Mouse (Mus musculus) C2C12 (cell line): ENCODE data around the gene 1700013G24Rik.

Experiments
- CEBPB ChIP-seq: IDR thresholded peaks from one replicate; pipeline ENCODE4 v1.6.1; 2011; ENCODE audit warnings: low read depth, mild to moderate bottlenecking, control low read depth, moderate library complexity
- CTCF ChIP-seq: IDR thresholded peaks from one replicate; pipeline ENCODE4 v1.5.1; 2011; ENCODE audit not compliant: control insufficient read depth, insufficient read depth, insufficient read length
- FOSL1 ChIP-seq: IDR thresholded peaks from one replicate; pipeline ENCODE4 v1.8.0; 2011; ENCODE audit warnings: mild to moderate bottlenecking, low read length; ENCODE audit not compliant: poor library complexity, insufficient read depth, severe bottlenecking
- MAX ChIP-seq: IDR thresholded peaks from one replicate; pipeline ENCODE4 v1.6.1; 2011; ENCODE audit warnings: mild to moderate bottlenecking, control low read depth
- MYOD1 ChIP-seq: IDR thresholded peaks from one replicate; pipeline ENCODE4 v1.6.1; 2011; ENCODE audit warnings: low read depth; ENCODE audit not compliant: control insufficient read depth, insufficient read length
- USF1 ChIP-seq: IDR thresholded peaks from one replicate; pipeline ENCODE4 v1.6.1; 2011; ENCODE audit warnings: low read depth, mild to moderate bottlenecking, control low read depth, moderate library complexity

DNA sequence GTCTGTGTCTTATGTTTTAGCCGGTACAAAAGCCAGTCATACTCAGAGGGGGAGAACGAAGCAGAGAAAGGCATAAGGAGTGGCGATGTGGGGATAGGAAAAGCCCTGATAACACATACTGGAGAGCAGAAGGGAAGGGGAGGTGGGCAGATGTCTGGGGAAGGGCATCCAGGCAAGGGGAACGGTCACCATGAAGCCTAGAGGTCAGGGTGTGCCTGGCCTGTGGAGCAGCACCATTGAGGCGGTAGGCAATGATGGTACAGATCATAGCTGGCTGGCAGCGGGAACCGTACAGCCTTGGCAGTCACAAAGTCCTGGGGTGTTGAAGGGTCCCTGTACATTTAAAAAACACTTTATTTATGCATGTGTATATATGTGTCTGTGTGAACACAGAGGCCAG is 21.6 kb downstream of the 1700013G24Rik start:
- no peak for TF ChIP-seq CTCF
- no peak for TF ChIP-seq MAX
- TF ChIP-seq MYOD1 = no peak
- no peak for TF ChIP-seq USF1
- TF ChIP-seq CEBPB = no peak
- no peak for TF ChIP-seq FOSL1
